Mouse (Mus musculus) naive thymus-derived CD4-positive, alpha-beta T cell, adult 2 months (primary cell): Measurements from ENCODE around the gene Npas3.
A peak's percentile ranks its signal among the peaks of the same experiment; 100 is the strongest.

ENCODE experiments used
- DNase-seq: peaks from one replicate; pipeline ENCODE4 v3.0.0-alpha.2; 2011; ENCODE audit warnings: low read depth

Gene Npas3

DNA sequence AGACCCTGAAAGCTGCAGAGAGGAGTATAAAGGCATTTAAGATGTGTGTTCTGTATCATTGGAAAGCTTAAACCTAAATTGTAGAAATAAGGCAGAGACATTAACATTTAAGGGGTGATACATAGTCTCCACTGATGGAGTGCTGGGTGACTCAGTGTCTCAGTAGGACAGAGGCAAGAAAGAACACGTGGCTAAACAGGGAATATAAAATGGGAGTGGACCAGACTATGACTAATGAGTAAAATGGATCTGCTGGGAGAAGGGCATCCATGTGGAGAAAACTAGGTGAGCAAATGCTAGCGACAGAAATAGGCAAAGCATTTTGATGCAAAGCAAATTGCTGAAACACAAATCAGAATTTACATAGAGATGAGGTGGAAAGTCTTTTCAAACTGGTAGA is 617.2 kb downstream of the Npas3 start:
- DNase-seq = no peak

DNA sequence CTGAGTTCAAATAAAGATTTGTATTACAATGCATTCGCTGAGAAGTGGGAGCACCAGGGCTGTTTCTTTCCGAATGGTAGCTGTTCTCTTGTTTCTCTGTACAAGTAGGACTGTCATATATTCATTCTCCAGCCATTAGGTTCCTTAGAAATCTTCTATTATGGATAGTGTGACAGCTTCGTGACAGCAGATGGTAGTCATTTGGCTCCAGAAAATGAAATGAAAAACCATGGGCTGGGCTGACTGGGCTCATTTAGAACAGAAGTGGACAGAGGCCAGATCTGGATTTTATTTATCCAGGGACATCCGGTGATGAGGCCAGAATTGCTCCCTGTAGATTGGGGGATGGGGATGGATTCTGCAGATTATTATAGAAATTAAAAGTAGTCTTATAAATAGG is 621.5 kb downstream of the Npas3 start:
- no peak for DNase-seq

DNA sequence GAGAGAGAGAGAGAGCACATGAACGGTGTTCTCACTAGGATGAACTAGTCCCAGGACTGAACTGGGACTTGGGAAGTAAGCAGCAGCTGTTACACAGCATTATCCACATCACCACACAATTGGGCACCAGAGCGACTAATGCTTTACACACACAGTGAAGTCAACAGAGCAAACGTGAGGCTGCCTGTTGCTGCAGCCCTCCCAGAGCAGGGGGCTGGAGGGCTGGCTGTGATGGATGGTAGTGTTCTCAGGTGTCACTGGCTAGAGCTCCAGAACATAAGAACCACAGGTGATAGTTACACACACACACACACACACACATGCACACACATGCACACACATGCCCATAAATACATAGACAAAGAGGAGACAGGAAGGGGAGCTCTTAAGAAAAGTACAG is 626.7 kb downstream of the Npas3 start:
- DNase-seq = no peak

DNA sequence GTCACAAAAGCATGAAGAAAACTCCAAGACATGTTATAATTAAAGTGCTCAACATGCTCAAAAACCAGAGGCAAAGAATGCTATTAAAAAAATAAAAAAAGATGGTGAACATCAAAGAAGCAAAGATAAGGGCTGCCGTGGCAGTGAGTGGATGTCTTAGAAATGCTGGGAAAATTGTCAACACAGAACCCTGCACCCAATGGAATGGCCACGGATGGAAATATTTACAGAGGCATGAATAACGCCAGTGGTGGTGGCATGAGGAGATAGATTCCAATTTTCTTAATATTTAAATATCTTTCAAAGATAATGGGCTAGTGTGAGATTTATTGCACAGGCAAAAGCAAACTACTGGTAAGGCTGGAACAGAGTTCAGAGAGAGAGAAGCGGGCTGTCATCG is 628.2 kb downstream of the Npas3 start:
- DNase-seq = no peak

DNA sequence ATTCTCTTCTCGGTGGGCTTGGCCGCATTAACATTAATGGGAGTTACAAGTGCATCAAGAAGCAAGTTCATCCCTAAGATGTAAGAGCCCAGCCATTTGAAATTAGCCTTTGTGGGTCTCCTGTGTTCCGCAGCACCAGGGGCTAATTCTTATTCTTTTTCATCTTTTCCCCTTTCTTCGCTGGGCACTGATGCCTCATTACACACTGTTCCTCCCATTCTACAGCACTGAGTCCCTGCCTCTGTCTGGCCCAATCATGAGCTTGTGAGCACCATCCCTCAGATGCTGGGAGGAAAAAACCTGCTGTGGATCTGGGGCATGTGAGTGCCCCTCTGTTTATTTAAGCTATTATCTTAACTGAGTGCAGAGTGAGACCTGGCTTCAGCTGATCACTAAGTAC is 633.2 kb downstream of the Npas3 start:
- no peak for DNase-seq

DNA sequence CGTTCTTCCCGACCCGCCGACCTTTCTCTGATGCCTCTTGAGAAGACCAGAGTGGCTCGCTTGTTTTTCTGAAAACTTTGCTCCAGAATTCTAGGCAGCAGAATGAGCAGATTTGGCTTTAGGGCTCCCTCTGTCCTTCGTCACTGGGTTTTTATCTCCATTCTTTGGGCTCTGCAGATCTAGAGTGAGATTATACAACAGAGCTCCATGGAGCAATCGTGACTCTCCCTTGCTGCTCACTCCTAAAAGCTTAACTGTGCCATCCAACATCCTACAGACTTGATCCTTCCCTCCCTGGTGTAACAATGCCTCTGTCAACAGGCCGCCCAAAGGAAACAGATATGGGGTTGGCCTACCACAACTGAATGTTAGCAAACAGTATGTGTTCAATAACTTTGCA is 634.4 kb downstream of the Npas3 start:
- DNase-seq = no peak

DNA sequence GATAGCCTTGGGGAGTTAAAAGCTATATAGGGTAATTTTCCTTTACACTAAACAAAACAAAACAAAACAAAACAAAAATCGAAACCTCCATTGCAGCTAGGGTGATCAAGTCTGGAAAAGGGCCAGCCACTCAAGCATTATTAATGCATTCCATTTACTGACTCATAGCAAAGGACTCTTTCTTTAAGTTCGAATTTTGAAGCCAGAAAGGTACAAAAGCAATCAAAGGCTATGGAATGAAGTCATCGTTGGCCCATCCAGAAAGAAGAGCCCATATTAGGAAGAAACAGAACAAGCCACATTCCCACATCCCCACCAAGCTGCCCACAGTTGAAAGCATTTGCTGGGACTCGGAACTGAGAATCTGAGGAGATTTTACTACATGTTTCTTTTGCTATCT is 640.1 kb downstream of the Npas3 start:
- DNase-seq = no peak

DNA sequence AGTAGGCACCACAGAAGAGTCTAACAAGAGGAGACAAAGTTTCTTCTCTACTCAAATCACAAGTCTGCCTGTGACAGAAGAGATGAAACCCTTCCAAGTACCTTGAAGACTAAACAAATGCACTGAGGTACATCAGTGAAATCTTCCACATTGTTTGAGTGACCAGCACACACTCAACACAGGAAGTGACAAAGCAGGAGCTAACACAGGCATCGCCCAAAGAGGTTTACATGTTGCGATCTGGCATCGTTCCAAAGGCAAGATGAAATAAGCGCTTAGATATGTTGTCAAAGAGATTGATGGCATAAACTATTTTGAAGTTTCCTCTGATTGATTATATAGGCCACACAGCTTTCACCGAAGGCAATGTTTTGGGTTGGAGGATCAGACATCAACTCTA is 647.4 kb downstream of the Npas3 start:
- DNase-seq = no peak

DNA sequence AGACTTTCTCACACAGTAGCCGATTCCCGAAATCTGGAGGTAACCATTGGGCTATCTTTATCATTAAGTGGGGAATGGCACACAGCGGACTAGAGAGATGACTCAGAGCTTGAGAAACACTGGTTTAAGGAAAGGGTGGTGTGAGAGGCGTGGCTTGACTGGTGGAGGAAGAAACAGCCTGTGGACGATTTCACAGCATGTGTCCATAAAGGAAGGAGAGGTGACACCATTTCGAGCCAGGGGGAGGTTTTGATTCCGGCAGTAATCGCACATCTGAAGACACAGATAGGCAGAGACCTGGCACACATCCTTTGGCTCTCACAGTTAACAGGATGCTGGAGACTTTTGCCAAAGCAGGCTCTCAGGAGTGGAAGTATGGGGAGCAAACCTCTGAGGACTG is 660.3 kb downstream of the Npas3 start:
- DNase-seq = no peak

DNA sequence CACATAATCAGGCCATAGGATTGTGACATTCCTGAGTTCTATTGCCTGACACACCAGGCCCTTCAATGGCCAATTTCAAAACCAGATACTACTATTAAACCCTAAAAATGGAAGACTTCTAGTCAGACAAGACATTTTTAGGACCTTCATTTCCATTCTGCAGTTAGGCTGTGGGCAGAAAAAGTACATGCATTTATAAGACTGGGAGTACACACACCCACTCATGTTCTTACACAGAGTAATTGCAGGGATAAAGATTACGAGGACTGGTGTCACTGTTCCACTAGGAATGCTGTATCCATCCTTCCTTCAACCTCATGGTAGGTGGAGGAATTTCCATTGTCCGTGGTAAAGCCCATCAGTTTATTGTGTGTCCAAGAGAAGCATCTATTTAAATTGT is 661.7 kb downstream of the Npas3 start:
- DNase-seq = no peak

DNA sequence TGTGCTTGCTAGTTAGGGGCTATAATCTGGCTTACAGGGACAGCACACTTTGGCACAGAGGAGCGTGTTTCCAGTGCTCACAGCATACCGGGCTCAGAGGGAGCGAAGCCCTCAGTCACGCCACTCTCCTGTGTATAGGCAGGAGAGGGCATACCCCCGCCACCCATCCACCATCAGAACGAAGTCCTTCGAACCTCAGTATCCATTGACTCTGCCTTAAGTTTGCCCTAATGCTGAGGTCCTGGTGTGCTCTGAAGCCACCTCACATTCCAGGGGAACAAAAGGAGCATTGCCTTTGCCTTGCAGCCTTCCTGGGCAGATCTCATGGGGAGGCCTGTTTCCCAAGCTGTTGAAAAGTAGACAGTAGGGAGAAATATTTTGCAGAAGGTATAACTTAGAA is 673.7 kb downstream of the Npas3 start:
- DNase-seq = no peak

DNA sequence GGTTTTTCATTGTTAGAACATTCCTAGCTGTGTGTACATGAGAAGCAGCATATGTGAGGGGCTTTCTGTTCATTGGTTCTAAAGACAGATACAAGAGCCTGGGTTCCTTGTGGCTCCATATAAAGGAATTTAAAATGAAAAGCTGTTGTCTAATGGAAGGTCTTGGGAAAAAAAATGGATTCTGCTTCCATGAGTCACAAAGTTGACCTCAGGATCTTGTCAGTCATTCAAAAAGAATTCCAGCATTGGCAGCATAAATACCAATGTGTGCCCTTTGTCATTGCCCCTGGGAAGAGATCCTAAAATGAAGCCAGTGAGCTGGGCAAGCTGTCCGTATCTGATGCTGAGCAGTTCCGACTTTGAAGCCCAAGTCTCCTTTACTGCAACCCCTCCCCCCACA is 700.3 kb downstream of the Npas3 start:
- no peak for DNase-seq

DNA sequence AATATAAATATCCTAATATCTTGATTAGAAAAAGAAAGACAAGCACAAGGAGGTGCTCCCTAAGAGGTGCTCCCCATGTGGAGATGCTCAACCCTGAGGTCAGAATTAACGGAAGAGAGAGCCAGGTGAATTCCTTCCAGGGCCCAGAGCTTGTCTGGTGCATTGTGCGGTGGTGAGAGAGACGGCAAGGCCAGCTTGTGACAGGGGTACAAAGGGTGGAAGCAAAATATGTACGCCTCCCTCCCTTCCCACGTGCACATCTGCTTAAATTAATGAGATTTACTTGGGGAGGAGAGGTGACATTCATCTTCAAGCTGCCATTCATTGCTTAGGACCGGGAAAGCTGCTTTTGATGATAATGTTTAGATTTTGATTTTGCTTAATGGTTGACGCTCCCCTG is 713.5 kb downstream of the Npas3 start:
- DNase-seq = no peak

DNA sequence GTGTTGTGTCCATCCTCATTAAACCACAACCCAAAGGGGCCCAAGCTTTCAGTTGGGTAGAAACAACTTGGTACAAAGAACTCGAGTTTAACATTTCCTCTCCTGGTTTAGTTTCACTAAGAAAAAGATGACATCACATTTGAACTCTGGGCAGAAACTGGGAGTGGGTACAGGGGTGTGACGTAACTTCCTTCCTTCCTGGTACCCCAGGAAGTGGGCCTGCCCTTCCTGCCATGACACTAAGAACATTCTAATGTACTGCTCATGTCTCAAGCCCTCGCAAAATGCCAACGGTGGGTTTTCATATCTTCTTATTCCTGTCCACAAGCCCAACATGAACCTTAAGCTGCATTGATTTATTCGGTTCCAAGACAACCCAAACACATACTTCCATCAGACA is 715.1 kb downstream of the Npas3 start:
- DNase-seq = no peak

DNA sequence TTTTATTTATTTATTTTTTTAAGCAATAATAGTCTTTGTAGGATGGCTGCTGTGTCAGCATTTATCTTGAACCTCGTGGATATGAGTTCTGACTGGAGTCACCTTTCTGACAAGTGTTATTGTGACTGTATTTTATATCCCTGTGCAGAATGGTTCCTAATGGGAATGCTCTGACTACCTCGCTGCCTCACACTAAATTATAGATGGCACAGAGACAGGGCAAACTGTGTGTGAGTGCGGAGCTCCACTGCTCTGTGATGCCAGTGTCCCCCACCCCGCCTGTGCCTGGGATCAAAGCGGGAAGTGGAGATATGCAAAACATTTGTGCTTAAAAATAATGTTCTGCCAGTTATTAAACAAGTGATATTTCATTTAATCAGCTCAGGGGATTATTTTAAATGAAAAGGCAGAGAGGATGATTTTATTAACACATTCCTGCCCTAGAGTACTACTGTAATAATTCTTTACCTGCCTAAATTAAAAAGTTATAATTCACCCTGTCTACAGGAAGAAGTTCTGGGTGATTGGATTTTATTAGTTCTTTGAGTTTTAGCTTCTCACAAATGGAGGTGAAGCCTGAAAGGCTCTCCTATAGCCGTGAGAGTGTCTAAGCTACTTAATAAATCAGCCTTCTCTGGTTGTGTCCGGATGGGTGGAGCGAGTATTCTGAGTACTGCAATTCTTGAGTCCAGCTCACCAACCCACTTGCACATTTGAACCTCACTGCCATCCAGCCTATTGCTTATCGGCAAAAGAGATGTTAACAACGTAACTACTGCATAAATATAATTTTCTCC is 721.1 kb downstream of the Npas3 start:
- DNase-seq = no peak

DNA sequence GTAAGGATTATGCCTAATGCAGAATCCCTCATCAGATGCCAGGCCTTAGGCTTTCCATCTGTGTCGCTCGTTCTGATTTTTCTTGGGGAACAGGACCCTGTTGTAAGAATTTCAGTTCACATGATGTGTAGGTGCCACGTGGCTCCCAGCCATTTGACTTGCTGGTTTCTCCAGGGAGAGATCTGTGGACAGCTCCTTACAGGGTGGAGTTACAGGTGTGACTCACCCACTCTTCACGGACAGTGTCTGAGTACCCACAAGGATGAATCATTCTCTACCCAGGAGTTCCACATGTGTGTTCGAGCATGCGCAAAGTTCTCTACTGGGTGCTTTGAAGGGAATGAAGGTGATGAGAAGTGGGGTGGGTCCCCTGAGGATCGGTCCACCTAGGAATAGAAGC is 722.2 kb downstream of the Npas3 start:
- no peak for DNase-seq

DNA sequence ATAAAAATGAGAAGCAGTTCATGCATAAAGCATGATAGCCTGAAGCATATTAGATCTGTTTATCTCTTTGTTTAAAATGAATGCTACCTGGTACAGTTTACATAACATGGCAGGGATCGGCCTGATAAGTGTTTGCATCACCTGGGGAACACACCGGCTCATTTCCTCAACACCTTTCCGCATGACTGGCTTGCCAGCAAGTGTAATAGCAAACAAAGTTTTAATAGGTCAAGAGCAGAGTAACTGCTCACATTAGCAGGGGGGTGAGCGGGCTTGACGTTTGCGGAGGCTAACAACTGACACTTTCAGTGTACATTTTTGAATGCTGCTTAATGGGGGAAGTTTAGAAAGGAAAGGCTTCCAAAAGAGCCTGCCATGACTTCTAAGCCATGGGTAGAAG is 724.9 kb downstream of the Npas3 start:
- DNase-seq = no peak

DNA sequence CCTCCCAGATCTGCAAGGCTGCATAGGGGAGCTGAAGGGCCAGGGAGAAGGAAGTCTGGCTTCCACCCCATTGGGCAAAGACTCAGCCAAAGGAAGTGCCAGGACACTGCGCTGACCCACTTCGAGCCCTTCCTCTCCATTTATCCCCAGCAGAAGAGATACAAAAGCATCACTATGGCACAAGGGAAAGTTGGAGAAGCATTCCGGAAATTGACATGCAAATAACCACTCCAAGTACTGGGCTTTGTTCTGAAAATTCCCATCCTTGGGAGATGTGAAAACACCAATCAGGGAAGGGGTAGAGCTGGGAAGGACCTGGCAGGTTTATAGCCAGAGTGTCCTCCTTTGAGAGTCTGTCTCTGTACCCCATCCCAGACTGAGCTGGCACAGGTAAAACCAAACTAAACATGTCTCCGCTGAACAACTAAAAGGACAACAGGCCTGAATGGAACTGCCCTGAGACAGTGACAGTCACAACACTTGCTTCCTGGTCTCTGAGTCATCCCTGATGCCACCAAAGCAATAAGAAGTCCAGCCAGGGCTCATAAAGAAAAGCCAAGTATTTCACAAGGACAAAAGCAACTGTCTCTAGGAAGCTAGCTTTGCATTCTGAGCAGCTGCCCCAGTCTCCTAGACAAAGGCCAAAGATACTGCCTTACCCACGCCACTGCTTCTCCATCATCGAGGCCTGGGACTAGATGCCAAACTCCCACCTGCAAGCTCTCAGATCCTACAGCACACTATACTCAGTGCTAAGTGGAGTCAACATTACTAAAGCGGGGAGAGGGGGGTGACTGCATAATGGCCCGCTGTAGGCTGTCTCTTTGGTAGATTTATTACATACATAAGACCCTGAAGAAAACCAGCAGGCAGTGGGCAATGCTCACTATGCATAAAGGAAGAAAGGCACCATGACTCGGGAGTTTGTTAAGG is 733.4 kb downstream of the Npas3 start:
- no peak for DNase-seq

DNA sequence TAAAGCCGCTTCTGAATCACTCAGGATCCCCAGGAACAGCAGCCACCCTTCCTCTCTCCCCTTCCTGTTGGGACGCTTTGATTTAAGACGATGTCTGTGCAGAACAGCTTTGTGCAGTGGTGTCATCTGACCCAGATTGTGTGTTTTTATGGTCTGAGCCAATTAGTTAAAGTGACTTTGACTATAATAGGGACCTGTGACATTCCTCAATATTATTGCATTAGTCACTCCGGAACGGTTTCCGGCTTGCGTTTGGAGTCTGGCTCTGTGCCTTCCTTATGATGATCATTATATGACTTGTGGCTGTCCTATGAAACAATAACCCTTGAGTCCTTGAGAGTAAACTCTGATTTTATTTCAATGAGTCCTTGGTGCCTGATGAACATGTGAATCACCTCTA is 735.5 kb downstream of the Npas3 start:
- no peak for DNase-seq

DNA sequence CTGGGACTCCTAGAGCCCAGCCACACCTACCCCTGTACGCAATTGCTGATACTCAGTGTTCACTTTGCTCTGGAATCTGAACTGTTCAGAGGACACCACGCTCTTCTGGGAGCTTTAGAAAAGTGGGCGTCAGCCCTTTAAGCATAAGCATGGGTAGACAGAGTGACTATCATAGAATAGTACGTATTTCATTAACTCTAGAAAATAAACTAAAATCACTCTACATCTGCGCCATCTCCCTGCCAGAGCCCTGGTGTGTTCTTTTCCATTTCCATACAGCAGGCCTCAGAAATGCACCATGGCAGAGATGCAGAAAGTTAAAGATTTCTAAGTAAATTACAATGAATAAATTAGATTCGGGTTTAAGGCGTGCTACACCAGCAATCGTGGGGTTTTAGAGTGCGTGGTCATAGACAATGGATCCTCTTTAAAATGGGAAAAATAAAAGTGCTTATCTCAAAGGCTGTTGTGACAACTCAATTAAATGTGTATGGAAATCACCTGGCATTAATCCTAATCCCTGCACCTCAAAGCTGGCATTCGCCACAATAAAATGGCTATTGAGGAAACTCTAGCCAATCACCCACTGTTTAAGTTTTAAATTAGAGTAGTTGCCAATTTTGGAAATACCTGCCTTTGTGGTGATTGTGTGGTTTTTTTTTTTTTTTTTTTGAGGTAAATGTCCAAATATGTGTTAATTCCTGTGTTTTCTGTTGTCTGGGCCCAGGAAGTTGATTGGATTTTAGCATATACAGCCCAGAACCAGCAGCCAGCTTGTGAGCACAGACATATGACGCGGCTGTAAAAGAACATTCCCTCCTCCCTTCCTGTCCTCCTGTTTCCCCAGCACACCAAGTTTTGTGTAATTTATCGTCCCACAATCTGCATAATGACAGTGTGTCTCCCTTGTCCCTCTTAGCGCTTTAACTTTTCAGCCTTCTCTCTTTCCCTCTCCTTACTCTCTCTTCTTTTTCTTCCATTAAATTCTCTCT is 737.7 kb downstream of the Npas3 start:
- no peak for DNase-seq

DNA sequence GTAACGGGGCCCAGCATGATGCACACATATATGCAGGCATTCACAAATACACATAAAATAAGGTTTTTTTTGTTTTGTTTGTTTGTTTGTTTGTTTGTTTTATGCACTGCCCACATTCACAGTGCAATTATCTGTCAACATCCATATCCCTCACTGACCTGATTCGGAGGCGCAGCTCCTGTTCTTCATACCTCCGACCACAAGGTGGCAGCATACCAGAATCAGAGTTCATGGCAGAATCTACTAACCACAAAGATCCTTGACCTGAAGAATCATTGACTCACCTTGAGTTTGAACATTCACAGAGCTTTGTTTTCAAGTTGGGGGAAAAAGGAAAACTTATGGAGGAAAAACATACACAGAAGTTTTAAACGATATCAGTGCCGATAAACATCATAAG is 743.9 kb downstream of the Npas3 start:
- DNase-seq = peak; percentile 39

DNA sequence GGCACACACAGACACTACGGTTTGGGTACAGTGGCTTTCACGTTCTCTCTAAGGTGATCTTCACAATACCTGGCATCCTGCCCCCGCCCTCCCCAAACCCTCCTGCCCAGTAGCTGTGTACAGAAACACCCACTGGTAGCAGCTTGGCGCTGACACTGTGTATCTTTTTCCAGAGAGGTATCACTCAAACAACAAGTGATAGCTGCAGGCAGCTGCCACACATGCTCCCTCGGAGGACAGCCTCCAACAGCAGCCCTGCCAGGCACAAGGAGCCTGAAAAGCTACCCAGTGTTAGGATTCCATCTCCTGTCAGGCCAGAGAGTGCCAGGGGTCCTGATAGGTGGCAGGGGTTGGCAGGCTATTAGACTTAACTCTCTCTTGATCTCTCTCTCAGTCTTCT is 747.2 kb downstream of the Npas3 start:
- no peak for DNase-seq
